Mouse (Mus musculus): ENCODE data around the gene Tcp10c.
"Not testable (repeated sequence)": the region's sequence is repeated elsewhere in the genome, so short reads cannot be mapped to it uniquely, and the experiment has no call there.

- TF ChIP-seq POLR2A, CTCF (IDR thresholded peaks at IDR 0.05; ENCODE audit: extremely low read depth, insufficient read depth, low read length): not testable (repeated sequence)
Measured at GRCm38 (mm10) chr17:13406701-13407100, 52.3 kb downstream of the Tcp10c start.
